In genomic region chr6:118070321-118071012, GRCm38 (mm10) we compare ENCODE assay signal across 12 mouse cellular contexts. TPM values are rescaled to one million over a fixed set of nuclear protein-coding genes. Genes with fewer than 3 reads are reported as not detected.
DNase-seq lines count a peak whose midpoint lies in the region; ATAC-seq lines count a peak whose summit lies in the region.
"Had no signal": no experiment of that assay in that cellular context is flagged by ENCODE, and none has a peak within 500 bp of the region (broad histone marks: within the 10 kb centered on the region; RNA-seq: fewer than 3 reads in every experiment).

No protein-coding gene starts in this region.

- H3K27ac ChIP-seq in kidney, embryonic 16.5 days (ENCODE audit: low read length), result peak overlapping the region; percentile 56; the same call in 1 of the 2 replicates
- H3K27ac ChIP-seq in neural tube, embryonic 15.5 days (replicated peaks), result no peak overlapping the region
- H3K27ac ChIP-seq: embryonic facial prominence, embryonic 13.5 days; hindbrain, embryonic 15.5 days had no signal

- no peak overlapping the region for H3K4me3 ChIP-seq in kidney, embryonic 16.5 days (ENCODE audit: low read length)
- H3K4me3 ChIP-seq in neural tube, embryonic 15.5 days (replicated peaks), result no peak overlapping the region
- H3K4me3 ChIP-seq: embryonic facial prominence, embryonic 13.5 days; hindbrain, embryonic 15.5 days had no signal

- no peak overlapping the region for H3K4me2 ChIP-seq in kidney, embryonic 16.5 days (replicated peaks; ENCODE audit: low read depth, low read length)
- no peak overlapping the region for H3K4me2 ChIP-seq in neural tube, embryonic 15.5 days
- H3K4me2 ChIP-seq: embryonic facial prominence, embryonic 13.5 days; hindbrain, embryonic 15.5 days had no signal

- 51% methylated on average over 5 of the region's 5 CpGs for WGBS in kidney, embryonic 16.5 days
- 66% methylated on average over 5 of the region's 5 CpGs for WGBS in neural tube, embryonic 15.5 days

- H3K36me3 ChIP-seq in kidney, embryonic 16.5 days (ENCODE audit: insufficient read depth, low read length), result no peaks in the 10 kb centered on the region
- no peaks in the 10 kb centered on the region for H3K36me3 ChIP-seq in neural tube, embryonic 15.5 days
- H3K36me3 ChIP-seq: embryonic facial prominence, embryonic 13.5 days; hindbrain, embryonic 15.5 days had no signal

- H3K4me1 ChIP-seq in kidney, embryonic 16.5 days (ENCODE audit: insufficient read depth, low read length), result peaks cover 17% of the 10 kb centered on the region
- peaks cover 26% of the 10 kb centered on the region for H3K4me1 ChIP-seq in neural tube, embryonic 15.5 days

- no peaks in the 10 kb centered on the region for H3K9me3 ChIP-seq in kidney, embryonic 16.5 days (ENCODE audit: low read length)
- H3K9me3 ChIP-seq in neural tube, embryonic 15.5 days (replicated peaks), result no peaks in the 10 kb centered on the region
- H3K9me3 ChIP-seq: embryonic facial prominence, embryonic 13.5 days; hindbrain, embryonic 15.5 days had no signal

- no peak for ATAC-seq in kidney, embryonic 16.5 days (ENCODE audit: low FRiP score, low TSS enrichment)
- no peak for ATAC-seq in neural tube, embryonic 15.5 days (ENCODE audit: low FRiP score)
- no peak for ATAC-seq in megakaryocyte, adult 5-6 weeks (ENCODE audit: poor library complexity, severe bottlenecking)

- no peaks in the 10 kb centered on the region for H3K27me3 ChIP-seq in kidney, embryonic 16.5 days (ENCODE audit: insufficient read depth, low read length)
- H3K27me3 ChIP-seq in neural tube, embryonic 15.5 days (replicated peaks), result no peaks in the 10 kb centered on the region; the same call in 1 of the 2 replicates
- H3K27me3 ChIP-seq: hindbrain, embryonic 15.5 days had no signal

- H3K9ac ChIP-seq in kidney, embryonic 16.5 days (replicated peaks; ENCODE audit: low read length), result no peak overlapping the region
- H3K9ac ChIP-seq in neural tube, embryonic 15.5 days (replicated peaks), result no peak overlapping the region
- H3K9ac ChIP-seq: embryonic facial prominence, embryonic 13.5 days; hindbrain, embryonic 15.5 days had no signal

- DNase-seq in kidney, postnatal 25 days, result no peak
- peak; percentile 60 for DNase-seq in Muller cell, postnatal 12 days (ENCODE audit: inconsistent ontology term)
- peak; percentile 77 to 84 for DNase-seq in cerebellum, adult 18-20 months
- DNase-seq in left cerebral cortex, adult 18-20 months (ENCODE audit: low spot score in 2 of 2), result peak; percentile 74 to 81
- no peak for DNase-seq in thymus, postnatal 0 days (ENCODE audit: low spot score)
- DNase-seq: adrenal gland, postnatal 36 days; lung, postnatal 14 days had no signal

RNA-seq across cellular contexts. Expression of gene Rasgef1a, which starts 59.2 kb away (rescaled TPM):
- polyA plus RNA-seq in kidney, embryonic 16.5 days (2015; fragmentation: Nextera tagmentation; extraction: Ambion mirVana), result 0.72 and 1.5 TPM in 2 replicates
- total RNA-seq in left cerebral cortex, adult 18-20 months (2021), result 100 to 1,000 TPM; 201 to 250 TPM
- polyA plus RNA-seq in neural tube, embryonic 15.5 days (2015; fragmentation: Nextera tagmentation; extraction: Ambion mirVana), result 3.3 and 4.3 TPM in 2 replicates
- polyA plus RNA-seq in thymus, postnatal 0 days (2015; fragmentation: Nextera tagmentation; extraction: Ambion mirVana), result 0.18 and 0.39 TPM in 2 replicates
- total RNA-seq in megakaryocyte, adult 5-6 weeks (2015), result 0.09 TPM in 1 of 2 replicates, not detected in the other
- 0.29 TPM in 1 of 2 replicates, not detected in the other for total RNA-seq in megakaryocyte, adult 5-6 weeks (2017)

Comparison
In these comparisons a context has a peak if more than half of its experiments do, and no peak if none do; other contexts are left out.
1. DNase-seq: peak in Muller cell, postnatal 12 days (single experiment), cerebellum, adult 18-20 months (2 of 2) and left cerebral cortex, adult 18-20 months (2 of 2); none in kidney, postnatal 25 days (0 of 2) and thymus, postnatal 0 days (single experiment).